Mouse (Mus musculus): ENCODE data around the gene Mip. TPM values are rescaled to one million over a fixed set of nuclear protein-coding genes. Genes with fewer than 3 reads are reported as not detected.

The Mip gene
- total RNA-seq, 1 experiment = 2.8 TPM

- Histone ChIP-seq H3K4me1 (ENCODE audit: control insufficient read depth in 2 of 2, insufficient read depth in 2 of 2, low read length in 2 of 2, poor library complexity in 1 of 2) (peaks cover 0 to 6% of the 10 kb centered on the region in 2 experiments; a peak in 1 of 4 replicates), H3K4me3 (ENCODE audit: insufficient read depth in 1 of 2, low read depth in 1 of 2, low read length in 2 of 2, poor library complexity in 1 of 2, severe bottlenecking in 1 of 2) (no peak overlapping the region), H3K9ac (ENCODE audit: insufficient read depth, low read depth, low read length, poor library complexity, severe bottlenecking) (no peak overlapping the region), H3K36me3 (ENCODE audit: control insufficient read depth, insufficient read depth, low read length, poor library complexity, severe bottlenecking) (peaks cover 59% of the 10 kb centered on the region), H3K27ac (ENCODE audit: insufficient read depth, low read depth, low read length, poor library complexity, severe bottlenecking) (no peak overlapping the region), H3K9me3 (ENCODE audit: control insufficient read depth, insufficient read depth, low read depth, low read length) (no peaks in the 10 kb centered on the region)
- DNase-seq (ENCODE audit: low read depth, low spot score) = no peak
- in situ Hi-C loops (cut with MboI; ENCODE audit: low sequenced_read_pairs in 2 of 2, unreplicated experiment in 2 of 2) = no loop called here
- TF ChIP-seq HCFC1 (IDR thresholded peaks at IDR 0.05; ENCODE audit: borderline replicate concordance, insufficient read depth, low read length) (no peak), ZC3H11A (IDR thresholded peaks at IDR 0.05; ENCODE audit: borderline replicate concordance, low read depth, low read length) (no peak), ZNF384 (IDR thresholded peaks at IDR 0.05; ENCODE audit: low read depth, low read length) (no peak), MAFK (IDR thresholded peaks at IDR 0.05; ENCODE audit: insufficient read depth, low read depth, low read length) (no peak), CHD2 (IDR thresholded peaks at IDR 0.05; ENCODE audit: low read depth, low read length) (no peak)
These were observed 24.9 kb downstream of the Mip start for GRCm38 (mm10) chr10:128250565-128250964.

- in situ Hi-C loops (cut with MboI; ENCODE audit: low sequenced_read_pairs in 2 of 2, unreplicated experiment in 2 of 2) = no loop called here
These were observed 28.1 kb downstream of the Mip start, which contains the start of gene Apon for GRCm38 (mm10) chr10:128253677-128254255. Gene Apon (plus strand): TSS chr10:128254096.

GRCm38 (mm10) chr10:128255925-128256324 lies 30.3 kb downstream of the Mip start:
- no peak overlapping the region for H3K9ac ChIP-seq (ENCODE audit: insufficient read depth, low read depth, low read length, poor library complexity, severe bottlenecking)
- no peak overlapping the region for H3K4me3 ChIP-seq (ENCODE audit: insufficient read depth in 1 of 2, low read depth in 1 of 2, low read length in 2 of 2, poor library complexity in 1 of 2, severe bottlenecking in 1 of 2)
- no peaks in the 10 kb centered on the region for H3K4me1 ChIP-seq (ENCODE audit: control insufficient read depth in 2 of 2, insufficient read depth in 2 of 2, low read length in 2 of 2, poor library complexity in 1 of 2)
- in situ Hi-C loops (cut with MboI; ENCODE audit: low sequenced_read_pairs in 2 of 2, unreplicated experiment in 2 of 2) = no loop called here
- TF ChIP-seq CHD2 (IDR thresholded peaks at IDR 0.05; ENCODE audit: low read depth, low read length) (no peak), ZNF384 (IDR thresholded peaks at IDR 0.05; ENCODE audit: low read depth, low read length) (no peak), MAFK (IDR thresholded peaks at IDR 0.05; ENCODE audit: insufficient read depth, low read depth, low read length) (no peak), HCFC1 (IDR thresholded peaks at IDR 0.05; ENCODE audit: borderline replicate concordance, insufficient read depth, low read length) (no peak), ZC3H11A (IDR thresholded peaks at IDR 0.05; ENCODE audit: borderline replicate concordance, low read depth, low read length) (no peak)
- no peak overlapping the region for H3K27ac ChIP-seq (ENCODE audit: insufficient read depth, low read depth, low read length, poor library complexity, severe bottlenecking)
- no peaks in the 10 kb centered on the region for H3K9me3 ChIP-seq (ENCODE audit: control insufficient read depth, insufficient read depth, low read depth, low read length)
- DNase-seq (ENCODE audit: low read depth, low spot score) = no peak
- peaks cover 16% of the 10 kb centered on the region for H3K36me3 ChIP-seq (ENCODE audit: control insufficient read depth, insufficient read depth, low read length, poor library complexity, severe bottlenecking)

More at GRCm38 (mm10) chr10:128253677-128254255, 28.1 kb downstream of the Mip start, which contains the start of gene Apon:
- Histone ChIP-seq H3K9ac (ENCODE audit: insufficient read depth, low read depth, low read length, poor library complexity, severe bottlenecking) (no peak within 1 kb of the TSS), H3K36me3 (ENCODE audit: control insufficient read depth, insufficient read depth, low read length, poor library complexity, severe bottlenecking) (peaks cover 36% of the 10 kb centered on the region), H3K4me1 (ENCODE audit: control insufficient read depth in 2 of 2, insufficient read depth in 2 of 2, low read length in 2 of 2, poor library complexity in 1 of 2) (no peaks in the 10 kb centered on the region), H3K27ac (ENCODE audit: insufficient read depth, low read depth, low read length, poor library complexity, severe bottlenecking) (no peak within 1 kb of the TSS; the same call in 1 of the 2 replicates), H3K9me3 (ENCODE audit: control insufficient read depth, insufficient read depth, low read depth, low read length) (no peaks in the 10 kb centered on the region), H3K4me3 (ENCODE audit: insufficient read depth in 1 of 2, low read depth in 1 of 2, low read length in 2 of 2, poor library complexity in 1 of 2, severe bottlenecking in 1 of 2) (0 out of 4 replicates have a peak within 1 kb of the TSS, but pooled peaks of 1 of the 2 experiments have one; percentile 15)
- DNase-seq (ENCODE audit: low read depth, low spot score) = no peak
- no peak for TF ChIP-seq ZC3H11A (IDR thresholded peaks at IDR 0.05; ENCODE audit: borderline replicate concordance, low read depth, low read length)
- no peak for TF ChIP-seq CHD2 (IDR thresholded peaks at IDR 0.05; ENCODE audit: low read depth, low read length)
- no peak for TF ChIP-seq ZNF384 (IDR thresholded peaks at IDR 0.05; ENCODE audit: low read depth, low read length)
- no peak for TF ChIP-seq HCFC1 (IDR thresholded peaks at IDR 0.05; ENCODE audit: borderline replicate concordance, insufficient read depth, low read length)
- no peak for TF ChIP-seq MAFK (IDR thresholded peaks at IDR 0.05; ENCODE audit: insufficient read depth, low read depth, low read length)

GRCm38 (mm10) chr10:128256328-128256727 lies 30.7 kb downstream of the Mip start:
- in situ Hi-C loops (cut with MboI; ENCODE audit: low sequenced_read_pairs in 2 of 2, unreplicated experiment in 2 of 2) = no loop called here
- Histone ChIP-seq H3K4me1 (ENCODE audit: control insufficient read depth in 2 of 2, insufficient read depth in 2 of 2, low read length in 2 of 2, poor library complexity in 1 of 2) (no peaks in the 10 kb centered on the region), H3K9ac (ENCODE audit: insufficient read depth, low read depth, low read length, poor library complexity, severe bottlenecking) (no peak overlapping the region), H3K9me3 (ENCODE audit: control insufficient read depth, insufficient read depth, low read depth, low read length) (no peaks in the 10 kb centered on the region), H3K4me3 (ENCODE audit: insufficient read depth in 1 of 2, low read depth in 1 of 2, low read length in 2 of 2, poor library complexity in 1 of 2, severe bottlenecking in 1 of 2) (no peak overlapping the region), H3K27ac (ENCODE audit: insufficient read depth, low read depth, low read length, poor library complexity, severe bottlenecking) (no peak overlapping the region), H3K36me3 (ENCODE audit: control insufficient read depth, insufficient read depth, low read length, poor library complexity, severe bottlenecking) (peaks cover 12% of the 10 kb centered on the region)
- no peak for TF ChIP-seq ZC3H11A (IDR thresholded peaks at IDR 0.05; ENCODE audit: borderline replicate concordance, low read depth, low read length)
- TF ChIP-seq CHD2 (IDR thresholded peaks at IDR 0.05; ENCODE audit: low read depth, low read length) = no peak
- no peak for TF ChIP-seq ZNF384 (IDR thresholded peaks at IDR 0.05; ENCODE audit: low read depth, low read length)
- no peak for TF ChIP-seq HCFC1 (IDR thresholded peaks at IDR 0.05; ENCODE audit: borderline replicate concordance, insufficient read depth, low read length)
- no peak for TF ChIP-seq MAFK (IDR thresholded peaks at IDR 0.05; ENCODE audit: insufficient read depth, low read depth, low read length)
- no peak for DNase-seq (ENCODE audit: low read depth, low spot score)

All from ES-E14 (cell line).